Mouse (Mus musculus) effector memory CD4-positive, alpha-beta T cell, adult 7 months (primary cell): ENCODE results near the gene Crlf1. TPM values are rescaled to one million over a fixed set of nuclear protein-coding genes. Genes with fewer than 3 reads are reported as not detected.

ENCODE experiments used
- polyA plus RNA-seq: library from polyadenylated mRNA; unstranded; fragments of 100-300 nt; shearing (Covaris generic); gene quantifications from one replicate; pipeline ENCODE4 v1.2.1, GENCODE M21; 2017

The Crlf1 gene
- not detected for polyA plus RNA-seq

DNA sequence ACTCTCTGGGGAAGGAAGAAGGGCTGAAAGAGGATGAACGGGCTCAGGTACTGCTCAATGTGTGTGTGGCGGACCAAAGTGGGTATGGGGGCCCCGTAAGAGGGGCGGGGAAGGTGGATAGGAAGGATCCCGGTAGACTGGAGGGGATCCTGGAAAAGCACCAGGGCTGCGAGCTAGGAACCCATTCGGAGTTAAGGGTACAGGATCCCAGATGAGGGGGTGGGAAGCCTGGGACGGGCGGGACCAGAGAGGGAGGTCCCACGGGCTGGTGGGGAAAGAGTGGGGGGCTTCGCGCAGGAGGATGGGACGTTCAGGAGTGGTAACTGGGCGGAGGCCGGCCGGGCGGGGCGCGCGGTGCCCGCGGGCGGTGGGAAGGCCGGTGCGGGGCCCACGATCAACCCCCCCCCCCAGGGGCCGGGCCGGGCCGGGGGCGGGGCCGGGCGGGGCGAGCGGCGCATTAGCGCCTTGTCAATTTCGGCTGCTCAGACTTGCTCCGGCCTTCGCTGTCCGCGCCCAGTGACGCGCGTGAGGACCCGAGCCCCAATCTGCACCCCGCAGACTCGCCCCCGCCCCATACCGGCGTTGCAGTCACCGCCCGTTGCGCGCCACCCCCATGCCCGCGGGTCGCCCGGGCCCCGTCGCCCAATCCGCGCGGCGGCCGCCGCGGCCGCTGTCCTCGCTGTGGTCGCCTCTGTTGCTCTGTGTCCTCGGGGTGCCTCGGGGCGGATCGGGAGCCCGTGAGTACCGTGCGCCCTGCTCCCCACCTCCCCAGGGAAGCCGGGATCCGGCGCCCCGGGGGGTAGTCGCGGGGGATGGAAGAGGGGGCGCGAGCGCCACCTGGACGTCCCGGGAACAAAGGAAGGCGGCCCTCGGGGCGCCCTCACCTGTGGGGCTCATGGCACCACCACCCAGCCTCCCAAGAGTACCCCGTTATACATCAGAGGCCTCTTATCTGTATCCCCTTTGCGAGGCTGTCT is at the start of gene Crlf1:
Gene Crlf1, plus strand, starts transcription at position 495 of the 977 bp plus-strand sequence.

DNA sequence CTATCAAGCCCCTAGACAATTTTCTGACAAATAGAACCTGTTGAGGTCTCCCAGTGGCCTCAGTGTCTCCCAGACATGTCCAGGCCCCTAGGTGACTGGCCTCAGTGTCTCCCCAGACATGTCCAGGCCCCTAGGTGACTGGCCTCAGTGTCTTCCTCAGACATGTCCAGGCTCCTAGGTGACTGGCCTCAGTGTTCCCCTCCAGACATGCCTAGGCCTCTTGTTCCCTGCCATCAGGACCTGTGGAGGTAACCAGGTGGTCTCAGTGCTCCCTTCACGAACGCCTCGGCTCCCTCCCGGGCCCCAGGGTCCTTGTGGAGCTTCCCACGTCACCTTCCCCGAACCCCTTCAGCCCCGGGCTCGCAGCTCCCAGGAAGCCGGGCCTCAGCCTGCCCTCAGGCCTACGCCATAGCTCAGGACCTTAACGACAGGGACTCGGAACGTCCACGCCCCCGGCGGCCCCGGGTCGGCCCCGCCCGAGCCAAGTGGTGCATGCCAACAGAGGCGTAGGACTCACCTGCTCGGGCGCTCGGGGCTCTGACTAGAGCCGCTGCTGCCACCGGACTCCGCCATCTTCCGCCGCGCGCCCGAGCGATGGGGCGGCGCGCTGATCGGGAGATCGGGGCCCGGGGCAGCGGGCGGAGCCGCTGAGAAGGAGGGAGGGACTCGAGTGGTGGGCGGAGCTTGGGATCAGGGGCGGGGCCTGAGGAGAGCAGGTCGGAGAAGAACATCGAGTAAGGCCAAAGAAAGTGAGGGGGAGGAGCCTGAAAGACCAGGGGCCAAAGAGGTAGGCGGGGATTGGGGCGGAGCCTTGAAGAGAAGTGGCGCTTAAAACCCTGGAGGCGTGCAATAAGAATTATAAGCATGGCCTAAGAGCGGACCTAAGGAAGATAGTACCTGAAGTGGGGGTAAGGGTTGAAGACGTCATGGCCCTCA is 16.4 kb upstream of the Crlf1 start, which contains the start of gene Klhl26:
Gene Klhl26, minus strand, starts transcription at position 636 of the 936 bp plus-strand sequence.

DNA sequence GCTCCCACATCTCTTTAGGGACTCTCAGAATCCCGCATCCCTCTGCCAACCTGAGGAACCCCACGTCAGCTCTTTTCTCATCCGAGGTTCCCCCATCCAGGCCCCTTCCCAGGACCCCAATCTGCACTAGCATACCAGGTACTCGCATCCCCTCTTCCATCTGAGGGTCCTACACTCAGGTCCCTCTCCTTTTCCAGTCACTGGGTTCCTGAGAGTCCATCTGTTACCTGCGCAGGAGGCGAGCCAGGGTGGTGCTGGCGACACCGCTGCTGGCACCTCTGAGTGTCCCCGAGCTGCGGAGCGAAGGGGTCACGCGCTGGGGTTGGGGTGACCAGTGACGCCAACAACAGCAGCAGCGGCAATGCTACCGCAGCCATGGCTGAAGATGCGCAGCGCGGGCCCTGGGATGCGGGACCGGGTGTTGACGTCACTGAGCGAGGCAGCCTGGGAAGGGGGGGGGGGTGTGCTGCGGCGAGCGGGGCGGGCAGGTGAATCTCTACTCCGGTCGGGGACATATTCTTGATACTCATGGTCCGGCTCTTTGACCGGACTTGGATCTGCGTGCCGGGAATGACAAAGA is 5.9 kb upstream of the Crlf1 start, which contains the start of gene Tmem59l:
Gene Tmem59l, minus strand, starts transcription at position 418 of the 580 bp plus-strand sequence.

DNA sequence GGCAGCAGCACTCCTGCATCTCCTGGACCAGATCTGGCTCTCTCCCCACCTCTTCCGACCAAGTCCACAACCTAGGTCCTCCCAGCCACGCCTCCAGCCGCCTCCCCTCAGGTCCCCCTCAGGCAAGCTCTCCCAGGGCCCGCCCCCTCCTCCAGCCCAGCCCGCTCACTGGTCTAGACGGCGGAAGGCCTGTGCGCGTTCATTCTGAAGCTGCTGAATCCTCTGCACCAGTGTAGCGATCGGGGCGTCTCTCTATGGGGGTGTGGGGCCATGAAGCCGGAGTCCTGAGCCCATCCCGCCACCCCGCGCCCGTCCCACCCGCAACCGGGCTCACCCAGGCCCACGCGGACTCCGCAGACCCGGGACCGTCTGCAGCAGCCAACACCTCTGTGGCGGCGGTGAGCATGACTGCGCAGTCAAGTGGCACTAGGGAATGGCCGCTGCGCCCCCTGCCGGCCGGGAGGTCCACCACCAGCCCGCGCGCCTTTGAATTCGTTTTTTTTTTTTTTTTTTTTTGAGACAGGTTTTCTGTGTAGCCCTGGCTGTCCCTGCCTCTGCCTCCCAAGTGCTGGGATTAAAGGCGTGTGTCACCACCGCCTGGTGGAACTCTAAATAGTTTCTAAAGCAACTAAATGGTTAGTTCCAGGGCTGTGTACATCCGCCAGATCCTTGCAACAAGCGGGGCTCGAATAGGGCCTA is 13.5 kb downstream of the Crlf1 start, which contains the start of gene Rex1bd:
Gene Rex1bd, minus strand, starts transcription at position 425 of the 699 bp plus-strand sequence.

DNA sequence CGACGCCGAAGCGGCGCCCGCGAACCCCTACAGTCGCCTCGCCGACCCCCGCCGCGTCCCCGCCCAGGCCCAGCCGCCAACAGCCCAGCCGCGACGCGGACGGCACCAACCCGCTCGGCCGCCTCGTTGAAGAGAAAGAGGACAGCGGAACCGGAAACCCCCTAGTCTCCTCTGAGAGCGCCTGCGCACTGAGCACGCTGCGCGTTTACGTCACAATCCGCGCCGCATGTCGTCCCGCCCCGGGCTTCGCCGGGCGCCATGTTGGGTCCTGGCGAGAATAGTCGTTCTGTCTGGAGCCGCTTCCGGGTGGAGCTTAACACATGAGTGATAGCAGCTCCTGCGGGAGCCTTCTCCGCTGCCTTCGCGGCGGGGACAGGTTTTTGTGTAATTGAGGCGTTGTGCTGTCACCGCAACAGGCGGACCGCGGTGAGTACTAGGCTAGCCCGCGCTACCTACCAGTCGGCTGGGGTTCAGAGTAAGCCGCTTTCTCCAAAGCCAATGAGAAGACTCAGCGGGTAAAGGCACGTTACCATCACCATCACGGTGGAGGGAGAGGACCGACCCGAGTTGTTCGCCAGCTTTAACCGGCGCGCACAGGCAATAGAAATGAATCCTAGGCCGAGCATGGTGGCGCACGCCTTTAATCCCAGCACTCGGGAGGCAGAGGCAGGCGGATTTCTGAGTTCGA is 17.4 kb downstream of the Crlf1 start, which contains the start of gene Uba52:
Gene Uba52, minus strand, starts transcription at position 574 of the 688 bp plus-strand sequence.

DNA sequence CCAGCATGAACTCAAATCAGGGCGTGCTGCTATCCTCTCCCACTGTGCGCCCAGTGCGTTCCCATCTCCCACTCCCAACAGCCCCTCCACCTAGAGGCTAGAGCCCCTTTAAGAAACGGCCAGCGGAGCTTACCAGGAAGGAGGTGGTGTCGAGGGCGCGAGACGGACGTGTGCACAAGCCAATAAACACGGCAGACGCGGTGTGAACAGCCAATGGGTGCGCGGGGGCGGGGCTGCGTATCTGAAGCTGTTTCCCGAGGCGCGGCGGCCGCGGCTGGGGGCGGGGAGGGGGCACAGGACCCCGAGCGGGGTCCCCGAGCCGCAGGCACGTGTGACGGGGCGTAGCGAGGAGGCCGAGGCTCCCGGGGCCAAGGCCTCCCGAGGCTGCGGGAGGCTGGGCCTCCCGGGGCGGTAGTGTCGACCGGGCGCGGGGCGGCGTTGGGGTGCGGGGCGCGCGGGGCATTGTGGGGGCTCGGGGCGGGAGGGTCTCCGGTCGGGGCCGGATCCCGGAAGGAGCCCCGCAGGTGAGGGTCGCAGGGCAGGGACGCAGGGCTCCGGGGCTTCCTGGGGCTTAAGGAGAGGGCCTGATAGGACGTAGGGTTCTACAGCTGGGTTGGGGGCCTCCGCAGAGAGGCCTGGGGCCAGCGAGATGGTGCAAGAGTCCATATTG is 34.7 kb downstream of the Crlf1 start, which contains the start of the genes Fkbp8 and Kxd1:
Gene Fkbp8, plus strand, starts transcription at position 213 of the 670 bp plus-strand sequence.
Gene Kxd1, minus strand, starts transcription at position 445 of the 670 bp plus-strand sequence.

DNA sequence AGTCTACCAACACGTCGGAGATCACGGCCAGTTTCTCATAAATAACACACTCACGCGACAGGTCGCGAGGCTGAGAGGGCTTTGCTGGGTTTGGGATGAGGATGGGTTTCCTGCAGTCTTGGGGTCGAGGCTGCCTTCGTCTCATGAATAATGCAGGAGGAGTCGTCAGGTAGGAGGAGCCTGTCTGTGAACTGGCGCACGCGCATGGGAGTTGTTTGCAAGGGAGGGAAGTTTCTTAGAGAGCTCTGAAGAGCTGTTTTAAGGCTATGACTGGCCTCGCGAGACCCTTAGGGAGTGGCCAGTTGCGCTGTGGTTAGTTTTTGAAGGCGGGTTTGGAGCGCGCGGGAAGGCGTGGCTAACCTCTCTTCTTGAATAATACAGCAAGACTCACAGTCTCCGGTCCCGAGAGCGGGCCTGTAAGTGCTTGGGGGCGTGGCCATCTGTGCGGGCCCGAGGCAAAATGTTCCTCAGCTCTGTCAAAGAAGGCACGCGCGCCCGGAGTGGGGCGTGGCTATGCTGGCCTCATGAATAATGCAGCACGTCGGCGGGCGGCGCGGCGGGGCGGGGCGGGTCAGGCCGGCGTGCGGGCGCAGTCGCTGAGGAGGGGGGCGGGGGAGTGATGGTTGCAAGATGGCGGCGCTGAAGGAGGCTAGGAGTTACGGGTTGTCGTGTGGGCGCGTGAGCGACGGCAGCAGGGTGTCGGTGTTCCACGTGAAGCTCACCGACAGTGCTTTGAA is 46.3 kb downstream of the Crlf1 start, which contains the start of gene Ell:
Gene Ell, plus strand, starts transcription at position 381 of the 737 bp plus-strand sequence.

Other genes with a start within 250 kb of the Crlf1 start
- 0.74 TPM for gene Homer3, start 210.3 kb upstream of the Crlf1 start, polyA plus RNA-seq
- gene Ddx49, start 190.7 kb upstream of the Crlf1 start, polyA plus RNA-seq, result 44.5 TPM
- gene Cope, start 190.6 kb upstream of the Crlf1 start, polyA plus RNA-seq, result 268 TPM
- gene Cers1, start 177.4 kb upstream of the Crlf1 start, polyA plus RNA-seq, result 0.16 TPM
- 0.52 TPM for gene Gdf1, start 163.3 kb upstream of the Crlf1 start, polyA plus RNA-seq
- gene Upf1, start 139.9 kb upstream of the Crlf1 start, polyA plus RNA-seq, result 68.5 TPM
- 2.8 TPM for gene Comp, start 119.6 kb upstream of the Crlf1 start, polyA plus RNA-seq
- 7.0 TPM for gene Crtc1, start 53.6 kb upstream of the Crlf1 start, polyA plus RNA-seq
- gene Klhl26, start 16.2 kb upstream of the Crlf1 start, polyA plus RNA-seq, result 9.9 TPM
- not detected for gene Tmem59l, start 5.8 kb upstream of the Crlf1 start, polyA plus RNA-seq
- 57.8 TPM for gene Rex1bd, start 13.6 kb downstream of the Crlf1 start, polyA plus RNA-seq
- gene Uba52, start 17.6 kb downstream of the Crlf1 start, polyA plus RNA-seq, result 1,269 TPM
- 378 TPM for gene Fkbp8, start 34.6 kb downstream of the Crlf1 start, polyA plus RNA-seq
- 64.6 TPM for gene Kxd1, start 34.8 kb downstream of the Crlf1 start, polyA plus RNA-seq
- 38.5 TPM for gene Ell, start 46.3 kb downstream of the Crlf1 start, polyA plus RNA-seq
- gene Isyna1, start 101.2 kb downstream of the Crlf1 start, polyA plus RNA-seq, result 93.3 TPM
- gene Ssbp4, start 115.7 kb downstream of the Crlf1 start, polyA plus RNA-seq, result 148 TPM
- not detected for gene Lrrc25, start 123.0 kb downstream of the Crlf1 start, polyA plus RNA-seq
- not detected for gene Gdf15, start 139.3 kb downstream of the Crlf1 start, polyA plus RNA-seq
- gene Pgpep1, start 167.2 kb downstream of the Crlf1 start, polyA plus RNA-seq, result 0.79 TPM
- gene Lsm4, start 180.1 kb downstream of the Crlf1 start, polyA plus RNA-seq, result 249 TPM
- gene Jund, start 205.8 kb downstream of the Crlf1 start, polyA plus RNA-seq, result 1,865 TPM
- gene Iqcn, start 210.3 kb downstream of the Crlf1 start, polyA plus RNA-seq, result 0.22 TPM
- not detected for gene Gm3336, start 225.4 kb downstream of the Crlf1 start, polyA plus RNA-seq
- 0.24 TPM for gene Pde4c, start 230.6 kb downstream of the Crlf1 start, polyA plus RNA-seq